Mouse (Mus musculus) neural tube, embryonic 15.5 days (tissue): ENCODE measurements at regions not wholly inside any gene's neighbourhood (a gene's known extent, or its start where the extent isn't known, plus 50 kb on each side); places are given as distances from the start of the nearest gene placed in this dataset.

Experiments
- ATAC-seq: fragments of 200-750 bp; cut with Nextera tagmentation; 2 replicates; pipeline ENCODE4 v1.8.0; 2017; ENCODE audit warnings: mild to moderate bottlenecking, moderate TSS enrichment, moderate library complexity; ENCODE audit not compliant: low FRiP score
- H3K27ac ChIP-seq: fragments of 300-500 bp; sonication (generic); replicated peaks from 2 replicates; pipeline ENCODE4 v1.5.1; 2015; ENCODE audit warnings: mild to moderate bottlenecking, inconsistent platforms
- H3K27me3 ChIP-seq: fragments of 300-500 bp; sonication (generic); replicated peaks from 2 replicates; pipeline ENCODE4 v1.6.1; 2015; ENCODE audit warnings: inconsistent platforms
- H3K36me3 ChIP-seq: fragments of 300-500 bp; sonication (generic); 2 replicates; pipeline ENCODE4 v1.6.1; 2015; ENCODE audit warnings: inconsistent platforms
- H3K4me1 ChIP-seq: fragments of 300-500 bp; sonication (generic); 2 replicates; pipeline ENCODE4 v1.6.1; 2015; ENCODE audit warnings: inconsistent platforms
- H3K4me2 ChIP-seq: fragments of 300-500 bp; sonication (generic); 2 replicates; pipeline ENCODE4 v1.6.1; 2015; ENCODE audit warnings: inconsistent platforms, mild to moderate bottlenecking, moderate library complexity
- H3K4me3 ChIP-seq: fragments of 300-500 bp; sonication (generic); replicated peaks from 2 replicates; pipeline ENCODE4 v1.5.1; 2015; ENCODE audit warnings: mild to moderate bottlenecking, inconsistent platforms
- H3K9ac ChIP-seq: fragments of 300-500 bp; sonication (generic); replicated peaks from 2 replicates; pipeline ENCODE4 v1.6.1; 2015; ENCODE audit warnings: mild to moderate bottlenecking, inconsistent platforms
- H3K9me3 ChIP-seq: fragments of 300-500 bp; sonication (generic); replicated peaks from 2 replicates; pipeline ENCODE4 v1.6.1; 2016; ENCODE audit warnings: inconsistent platforms
- WGBS: fragments of 180-500 bp; shearing (Covaris S2); methylation state at CpG from one replicate; pipeline ENCODE4 v1.1.7; 2015; ENCODE audit warnings: mixed read lengths; 5-methylcytosine and 5-hydroxymethylcytosine counted together

DNA sequence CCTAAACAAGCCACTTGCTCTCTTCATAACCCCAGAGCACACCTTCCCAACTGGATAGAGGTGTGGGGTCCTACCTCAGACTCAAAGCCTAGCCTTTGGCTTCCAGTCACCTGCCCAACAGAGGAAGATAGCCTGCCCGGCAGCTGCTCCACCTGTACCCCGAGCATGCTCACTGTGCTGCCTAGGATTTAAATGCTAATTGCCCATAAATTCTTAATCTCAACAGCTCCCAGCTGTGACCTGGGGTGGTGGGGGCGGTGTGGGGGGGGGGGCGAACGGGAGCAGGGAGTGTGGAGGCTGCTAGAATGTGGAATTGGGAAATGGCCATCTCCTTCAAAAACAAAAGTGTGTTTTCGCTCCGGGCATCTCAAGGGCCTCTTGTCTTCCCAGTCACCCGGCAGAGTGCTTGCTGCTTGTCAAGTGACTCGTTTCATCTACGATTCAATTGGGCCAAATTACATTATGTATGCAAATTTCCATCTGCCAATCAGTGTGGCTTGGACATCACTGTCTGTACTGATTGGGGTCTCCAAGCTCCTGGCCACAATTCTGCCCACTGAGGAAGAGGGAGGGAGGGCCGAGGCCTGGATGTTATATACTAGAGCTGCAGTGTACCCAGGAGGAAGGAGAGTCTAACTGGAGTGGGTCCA is 188.6 kb upstream of the Zmiz1 start:
- Histone ChIP-seq H3K4me2 (peak overlapping the region; percentile 3; the same call in 1 of the 2 replicates), H3K27ac (no peak overlapping the region)

DNA sequence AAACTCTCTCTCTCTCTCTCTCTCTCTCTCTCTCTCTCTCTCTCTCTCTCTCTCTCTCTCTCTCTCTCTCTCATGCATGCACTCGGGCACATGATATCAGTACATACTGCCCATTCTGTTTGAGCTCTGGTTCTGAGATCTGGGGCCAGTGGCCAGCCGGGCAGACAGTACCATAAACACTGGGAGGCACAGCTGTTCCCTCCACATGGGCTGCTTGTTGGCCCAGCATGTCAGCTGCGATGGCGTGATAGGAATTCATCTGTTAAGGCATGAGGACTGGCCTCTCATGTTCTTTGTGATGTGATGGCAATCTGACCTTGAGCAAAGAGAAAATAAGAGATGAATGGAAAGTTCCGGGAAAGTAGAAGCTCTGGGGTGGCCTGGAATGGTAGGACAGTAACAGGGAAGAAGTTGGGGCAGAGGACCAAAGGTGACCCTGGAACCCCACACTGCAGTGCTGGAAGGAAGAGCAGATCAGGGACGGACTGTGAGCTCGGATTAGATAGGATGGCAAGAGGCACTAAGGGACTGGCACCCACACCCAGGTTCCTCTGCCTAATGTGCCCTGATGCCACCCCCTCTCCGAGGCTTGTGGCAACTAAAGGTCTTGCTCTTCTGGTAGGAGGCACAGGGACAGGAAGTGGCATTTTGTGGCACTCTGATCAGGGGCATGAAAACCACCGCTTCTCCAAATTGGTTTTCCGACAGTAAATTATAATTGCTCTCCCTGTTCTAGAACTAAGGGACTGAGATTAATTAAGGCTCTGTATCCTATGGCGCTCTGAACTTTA is 186.4 kb upstream of the Zmiz1 start:
- ATAC-seq = no peak
- Histone ChIP-seq H3K4me1 (peaks cover 18% of the 10 kb centered on the region), H3K36me3 (no peaks in the 10 kb centered on the region), H3K27me3 (no peaks in the 10 kb centered on the region), H3K4me2 (no peak overlapping the region), H3K9ac (no peak overlapping the region), H3K27ac (no peak overlapping the region), H3K4me3 (no peak overlapping the region), H3K9me3 (no peaks in the 10 kb centered on the region)
- WGBS = 70% methylated on average over 11 of the region's 11 CpGs

More for the DNA sequence above, 188.6 kb upstream of the Zmiz1 start:
- peaks cover 27% of the 10 kb centered on the region for H3K4me1 ChIP-seq
- WGBS = 17% methylated on average over 11 of the region's 11 CpGs
- H3K9ac ChIP-seq = no peak overlapping the region
- no peak overlapping the region for H3K4me3 ChIP-seq
- 0 out of 2 replicates have a peak, but pooled peaks have one; percentile 55 for ATAC-seq
- H3K27me3 ChIP-seq = no peaks in the 10 kb centered on the region
- H3K9me3 ChIP-seq = no peaks in the 10 kb centered on the region
- H3K36me3 ChIP-seq = no peaks in the 10 kb centered on the region

DNA sequence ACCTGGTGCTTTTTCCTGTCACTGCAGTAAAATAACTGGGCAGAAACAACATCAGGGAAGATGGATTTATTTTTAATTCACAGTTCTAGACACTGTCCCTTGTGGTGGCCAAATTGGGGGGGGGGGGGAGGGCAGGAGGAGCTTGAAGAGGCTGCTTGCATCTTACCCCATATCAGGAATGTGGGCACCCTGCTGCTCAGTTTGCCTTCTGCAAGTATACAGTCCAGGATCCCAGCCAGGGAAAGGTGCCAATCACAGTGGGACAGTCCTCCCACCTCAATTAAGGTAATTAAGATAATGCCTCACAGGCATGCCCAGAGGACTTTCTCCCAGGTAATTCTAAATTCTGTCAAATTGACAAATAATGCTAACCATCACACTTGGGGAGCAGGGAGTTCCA is 179.2 kb upstream of the Zmiz1 start:
- Histone ChIP-seq H3K27me3 (no peaks in the 10 kb centered on the region), H3K9me3 (no peaks in the 10 kb centered on the region), H3K27ac (no peak overlapping the region), H3K4me2 (no peak overlapping the region), H3K36me3 (no peaks in the 10 kb centered on the region), H3K9ac (no peak overlapping the region), H3K4me3 (no peak overlapping the region), H3K4me1 (peaks cover 21% of the 10 kb centered on the region)
- no peak for ATAC-seq

DNA sequence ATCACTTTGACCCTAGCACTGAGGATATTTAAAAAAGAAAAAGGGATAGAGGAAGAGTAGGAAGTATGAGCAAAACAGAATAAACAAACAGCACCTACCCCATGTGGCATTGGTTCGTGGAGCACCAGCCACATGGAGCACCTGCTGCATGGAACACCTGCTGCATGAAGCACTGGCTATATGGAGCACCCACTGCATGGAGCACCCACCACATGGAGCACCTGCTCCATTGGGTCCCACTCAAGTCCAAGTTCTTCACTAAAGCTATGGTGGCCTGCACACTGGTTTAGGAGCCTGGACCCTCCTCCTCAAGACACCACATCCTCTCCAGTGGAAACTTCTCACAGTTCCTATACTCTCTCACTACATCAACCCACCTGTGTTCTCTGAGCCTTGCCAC is 166.4 kb upstream of the Zmiz1 start:
- WGBS = 73% methylated on average over 1 of the region's 1 CpGs
- no peaks in the 10 kb centered on the region for H3K9me3 ChIP-seq
- H3K4me1 ChIP-seq = peaks cover 7% of the 10 kb centered on the region

GRCm38 (mm10) chr14:25294226-25294625 is 164.8 kb upstream of the Zmiz1 start:
- no peaks in the 10 kb centered on the region for H3K9me3 ChIP-seq
- H3K4me3 ChIP-seq = no peak overlapping the region
- no peaks in the 10 kb centered on the region for H3K36me3 ChIP-seq
- H3K4me1 ChIP-seq = peaks cover 7% of the 10 kb centered on the region
- no peaks in the 10 kb centered on the region for H3K27me3 ChIP-seq
- no peak overlapping the region for H3K9ac ChIP-seq
- no peak for ATAC-seq
- no peak overlapping the region for H3K27ac ChIP-seq
- WGBS = 54% methylated on average over 4 of the region's 4 CpGs
- no peak overlapping the region for H3K4me2 ChIP-seq

More for the DNA sequence above, 166.4 kb upstream of the Zmiz1 start:
- Histone ChIP-seq H3K4me3 (no peak overlapping the region), H3K36me3 (no peaks in the 10 kb centered on the region), H3K9ac (no peak overlapping the region), H3K4me2 (no peak overlapping the region), H3K27ac (no peak overlapping the region), H3K27me3 (no peaks in the 10 kb centered on the region)
- no peak for ATAC-seq

GRCm38 (mm10) chr14:25295688-25296350 is 163.2 kb upstream of the Zmiz1 start:
- no peak overlapping the region for H3K4me3 ChIP-seq
- no peaks in the 10 kb centered on the region for H3K9me3 ChIP-seq
- no peaks in the 10 kb centered on the region for H3K36me3 ChIP-seq
- no peak for ATAC-seq
- no peak overlapping the region for H3K9ac ChIP-seq
- H3K4me1 ChIP-seq = peaks cover 7% of the 10 kb centered on the region
- no peak overlapping the region for H3K4me2 ChIP-seq
- H3K27ac ChIP-seq = no peak overlapping the region
- H3K27me3 ChIP-seq = no peaks in the 10 kb centered on the region
- 47% methylated on average over 5 of the region's 5 CpGs for WGBS

DNA sequence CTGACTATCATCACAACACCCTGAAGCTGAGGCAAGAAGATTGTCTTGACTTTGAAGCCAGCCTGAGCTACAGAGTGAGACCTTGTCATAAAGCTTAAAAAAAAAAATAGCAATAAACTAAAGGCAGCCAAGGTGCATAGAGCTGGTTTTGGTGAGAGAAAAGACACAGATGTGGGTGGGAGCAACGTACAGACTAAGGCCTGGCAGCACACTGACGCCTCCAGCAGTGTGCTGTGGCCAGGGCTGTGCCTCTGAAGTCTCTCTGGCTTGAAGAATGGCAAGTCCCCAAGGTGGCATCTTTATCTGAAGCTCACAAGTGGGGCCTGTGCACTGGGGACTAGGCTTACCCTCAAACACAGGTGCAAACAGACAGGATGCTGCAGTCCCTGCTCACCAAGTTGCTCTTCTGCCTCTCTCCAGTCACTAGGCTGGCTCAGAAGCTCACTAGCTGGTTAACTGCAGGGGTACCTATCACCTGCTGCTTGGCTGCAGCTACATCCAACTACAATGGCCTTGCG is 159.3 kb upstream of the Zmiz1 start:
- Histone ChIP-seq H3K4me3 (no peak overlapping the region), H3K27me3 (no peaks in the 10 kb centered on the region), H3K36me3 (no peaks in the 10 kb centered on the region), H3K9me3 (no peaks in the 10 kb centered on the region), H3K4me1 (peaks cover 18% of the 10 kb centered on the region), H3K4me2 (no peak overlapping the region), H3K27ac (no peak overlapping the region), H3K9ac (no peak overlapping the region)
- no peak for ATAC-seq
- WGBS = 82% methylated on average over 3 of the region's 3 CpGs

DNA sequence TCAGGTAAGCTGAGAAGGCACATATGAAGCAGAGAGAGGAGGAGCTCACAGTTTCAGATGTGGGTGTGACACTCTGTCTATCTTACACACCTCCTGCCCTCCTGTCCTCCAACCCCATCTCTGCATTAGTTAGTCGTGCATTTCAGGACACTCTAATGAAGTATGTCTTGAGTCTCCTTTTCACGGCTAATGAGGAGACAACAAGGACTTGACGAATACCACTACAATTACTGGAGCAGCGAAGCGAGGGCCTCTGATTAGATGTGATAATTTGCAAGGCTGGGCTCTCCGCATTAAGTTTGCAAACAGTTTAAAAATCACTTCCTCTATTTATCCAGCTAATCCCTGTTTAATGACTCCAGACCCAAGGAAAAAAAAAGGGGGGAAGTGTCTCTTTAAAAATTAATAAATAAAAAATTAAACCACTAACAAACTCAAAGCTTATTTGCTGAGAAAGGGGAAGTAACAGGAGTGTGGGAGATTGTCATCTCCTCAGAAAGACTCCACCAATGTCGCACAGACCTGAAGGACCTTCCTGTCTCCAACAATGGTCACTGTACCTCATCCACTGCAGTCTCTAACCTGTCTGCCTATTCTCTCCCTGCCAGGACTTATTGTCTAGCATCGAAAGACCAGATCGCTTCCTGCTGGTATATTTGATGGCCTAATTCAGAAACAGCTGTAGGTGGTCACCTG is 157.5 kb upstream of the Zmiz1 start:
- no peak for ATAC-seq

GRCm38 (mm10) chr14:25304391-25304851 is 154.6 kb upstream of the Zmiz1 start:
- H3K27me3 ChIP-seq = no peaks in the 10 kb centered on the region
- H3K9me3 ChIP-seq = no peaks in the 10 kb centered on the region
- no peak overlapping the region for H3K9ac ChIP-seq
- 17% methylated on average over 9 of the region's 9 CpGs for WGBS
- ATAC-seq = no peak
- no peak overlapping the region for H3K4me2 ChIP-seq
- H3K4me3 ChIP-seq = no peak overlapping the region
- peak overlapping the region; percentile 51 for H3K27ac ChIP-seq
- H3K36me3 ChIP-seq = no peaks in the 10 kb centered on the region
- peaks cover 20% of the 10 kb centered on the region for H3K4me1 ChIP-seq

More for the DNA sequence above, 157.5 kb upstream of the Zmiz1 start:
- H3K9ac ChIP-seq = no peak overlapping the region
- no peaks in the 10 kb centered on the region for H3K36me3 ChIP-seq
- WGBS = 39% methylated on average over 9 of the region's 9 CpGs
- H3K4me1 ChIP-seq = peaks cover 20% of the 10 kb centered on the region
- no peak overlapping the region for H3K4me3 ChIP-seq
- H3K4me2 ChIP-seq = peak overlapping the region; percentile 38
- no peak overlapping the region for H3K27ac ChIP-seq
- H3K27me3 ChIP-seq = no peaks in the 10 kb centered on the region
- H3K9me3 ChIP-seq = no peaks in the 10 kb centered on the region

- no peak overlapping the region for H3K4me3 ChIP-seq
- H3K27me3 ChIP-seq = no peaks in the 10 kb centered on the region
- ATAC-seq = no peak
- no peaks in the 10 kb centered on the region for H3K36me3 ChIP-seq
- H3K4me2 ChIP-seq = no peak overlapping the region
- peaks cover 19% of the 10 kb centered on the region for H3K4me1 ChIP-seq
- H3K27ac ChIP-seq = no peak overlapping the region
- H3K9me3 ChIP-seq = no peaks in the 10 kb centered on the region
- no peak overlapping the region for H3K9ac ChIP-seq
- WGBS = 71% methylated on average over 7 of the region's 7 CpGs
These were observed 152.8 kb upstream of the Zmiz1 start for GRCm38 (mm10) chr14:25306166-25306565.

- Histone ChIP-seq H3K27me3 (no peaks in the 10 kb centered on the region), H3K4me2 (no peak overlapping the region), H3K9ac (no peak overlapping the region), H3K9me3 (no peaks in the 10 kb centered on the region), H3K4me3 (no peak overlapping the region), H3K4me1 (peaks cover 24% of the 10 kb centered on the region), H3K36me3 (no peaks in the 10 kb centered on the region), H3K27ac (no peak overlapping the region)
- WGBS = 67% methylated on average over 3 of the region's 3 CpGs
- ATAC-seq = no peak
These were observed 151.9 kb upstream of the Zmiz1 start for GRCm38 (mm10) chr14:25306961-25307654.
